Mouse (Mus musculus) erythroblast, adult 5-6 weeks (primary cell): Measurements from ENCODE around the gene Rheb. TPM values are rescaled to one million over a fixed set of nuclear protein-coding genes. Genes with fewer than 3 reads are reported as not detected.
"Not testable (repeated sequence)": the region's sequence is repeated elsewhere in the genome, so short reads cannot be mapped to it uniquely, and the experiment has no call there.

Experiments
- ATAC-seq: replicated peaks from 2 replicates; pipeline ENCODE4 v1.8.0; 2016; ENCODE audit warnings: moderate number of reproducible peaks, mild to moderate bottlenecking, moderate TSS enrichment, inconsistent platforms; ENCODE audit not compliant: poor library complexity, low FRiP score, severe bottlenecking
- total RNA-seq, 2 experiments: library from RNA; stranded (forward) in 1 of 2; stranded (reverse) in 1 of 2; fragments of 150-400 nt in 1 of 2; fragments of 200-764, 138-1000 nt in 1 of 2; gene quantifications; 2 replicates each; pipeline versions ENCODE4 v1.2.3 to v1.2.4; 2015 to 2017; ENCODE audit warnings: low replicate concordance in 2 of 2

The Rheb gene
- total RNA-seq, 2 experiments from 2014 or later, result 33.6 to 47.7 TPM

DNA sequence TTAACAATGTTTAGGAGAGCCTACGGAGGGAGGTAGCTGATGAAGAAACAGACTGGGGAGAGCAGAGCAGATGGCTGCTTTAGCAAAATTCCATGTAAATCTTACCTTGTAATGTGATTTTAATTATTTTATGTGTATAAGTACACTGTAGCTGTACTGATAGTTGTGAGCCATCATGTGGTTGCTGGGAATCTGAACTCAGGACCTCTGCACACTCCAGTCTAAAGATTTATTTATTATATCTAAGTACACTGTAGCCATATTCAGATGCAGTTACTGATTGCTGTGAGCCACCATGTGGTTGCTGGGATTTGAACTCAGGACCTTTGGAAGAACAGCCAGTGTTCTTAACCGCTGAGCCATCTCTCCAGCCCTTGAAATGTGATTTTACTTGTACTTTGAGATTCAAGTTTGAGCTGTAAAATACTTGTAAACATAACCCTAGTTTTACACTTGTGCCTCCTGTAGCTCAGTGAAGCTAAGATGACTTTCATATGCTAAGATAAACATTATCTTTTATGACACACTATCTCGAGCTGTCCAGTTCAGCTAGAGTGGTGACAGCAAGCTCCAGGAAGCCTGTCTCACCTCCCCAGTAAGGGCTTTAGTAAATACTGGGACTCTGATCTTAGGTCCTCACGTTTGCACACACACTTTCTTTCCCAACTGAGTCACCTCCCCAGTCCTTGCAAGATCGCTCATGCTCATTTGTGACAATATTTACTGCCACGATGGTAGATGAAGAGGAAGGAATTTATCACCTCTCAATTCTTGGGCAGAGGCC, 40.4 kb downstream of the Rheb start:
- no peak for ATAC-seq

DNA sequence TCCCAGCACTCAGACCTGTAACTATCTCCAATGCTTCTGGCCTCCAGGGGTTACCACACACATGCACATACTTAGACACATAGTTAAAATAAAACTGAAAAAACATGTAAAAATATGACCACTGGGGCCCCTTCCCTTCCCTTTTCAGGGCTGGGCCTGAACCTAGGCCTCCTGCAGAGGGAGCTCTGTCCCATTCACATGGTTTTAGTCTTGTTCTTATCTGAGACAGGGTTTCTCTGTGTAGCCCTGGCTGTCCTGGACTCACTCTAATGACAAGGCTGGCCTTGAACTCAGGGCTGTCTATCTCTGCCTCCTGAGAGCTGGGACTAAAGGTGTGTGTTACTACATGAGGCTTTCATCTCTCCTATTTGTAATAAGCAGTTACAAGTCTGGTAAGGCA, 42.0 kb downstream of the Rheb start:
- no peak for ATAC-seq

DNA sequence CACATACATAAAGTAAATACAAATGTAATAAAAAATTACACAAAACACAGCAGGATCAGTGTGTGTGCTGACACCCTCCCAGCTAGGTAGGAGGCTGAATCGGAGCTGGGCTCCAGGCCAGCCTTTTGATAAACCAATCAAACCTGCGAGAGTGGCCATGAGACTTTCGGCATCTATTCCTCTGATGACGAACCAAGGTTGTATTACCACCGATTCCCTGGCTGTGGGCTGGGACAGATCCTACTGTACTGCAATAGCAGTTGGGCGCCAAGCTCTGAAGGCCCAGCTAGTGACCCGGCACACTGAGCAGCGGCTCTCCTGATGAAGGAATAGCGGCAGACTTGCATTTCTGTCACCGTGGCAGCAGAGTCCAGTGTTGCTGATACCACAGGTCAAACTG, 43.8 kb downstream of the Rheb start:
- ATAC-seq, result no peak

DNA sequence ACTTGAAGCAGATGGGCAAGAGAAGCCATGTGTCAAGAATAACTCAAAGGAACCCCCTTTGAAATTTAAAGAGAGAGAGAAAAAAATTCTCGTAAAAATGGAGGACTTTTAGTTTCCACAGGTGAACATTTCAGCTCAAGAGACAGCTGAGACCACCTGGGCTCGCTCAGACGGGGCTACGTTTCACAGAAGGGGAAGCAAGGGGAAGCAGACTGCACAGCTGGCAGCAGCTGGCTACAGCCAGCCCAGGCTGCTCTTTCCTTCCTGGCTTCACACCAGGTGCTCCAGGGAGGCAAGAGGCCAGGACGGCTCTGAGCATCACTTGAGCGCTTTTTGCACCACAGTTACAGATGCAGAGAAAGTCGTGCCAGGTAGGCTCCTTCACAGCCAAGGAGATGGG, 44.6 kb downstream of the Rheb start:
- no peak for ATAC-seq

DNA sequence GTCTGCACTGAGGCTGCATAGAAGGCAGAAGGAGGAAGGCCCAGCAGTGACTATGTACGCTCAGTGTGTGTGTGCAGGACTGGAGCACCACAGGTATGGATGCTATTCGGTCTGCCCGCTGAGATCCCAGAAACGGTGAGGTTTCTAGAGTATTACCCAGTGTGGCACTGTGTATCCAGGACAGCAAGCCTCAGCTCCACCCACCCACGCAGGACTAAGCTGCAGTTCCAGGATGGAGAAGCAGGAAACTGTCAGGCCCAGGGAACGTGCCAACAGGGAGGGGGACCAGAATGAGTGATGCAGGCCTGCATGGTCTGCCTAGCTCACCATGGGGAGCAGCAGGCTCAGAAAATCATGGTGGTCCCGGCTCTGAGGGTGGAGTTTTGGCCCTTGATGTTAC, 49.5 kb downstream of the Rheb start:
- ATAC-seq, result no peak

DNA sequence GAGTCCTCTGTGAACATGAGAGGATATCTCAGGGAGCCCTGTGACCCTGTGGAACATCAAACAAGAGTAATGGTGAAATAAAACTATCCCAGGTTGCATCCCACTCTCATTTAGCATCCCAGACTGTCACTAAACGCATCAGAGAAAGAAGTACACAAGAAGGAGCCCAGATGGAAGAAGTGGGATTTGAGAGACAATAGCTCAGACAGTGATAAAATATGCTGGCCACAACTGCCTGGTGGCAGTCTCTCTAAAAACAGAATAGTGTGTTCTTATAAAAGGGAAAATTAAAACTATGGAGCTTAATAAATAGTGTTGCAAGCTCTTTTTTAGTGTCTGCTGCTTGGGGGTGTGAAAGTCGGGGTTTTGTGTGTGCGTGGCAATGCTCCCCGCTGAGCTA, 59.5 kb downstream of the Rheb start:
- ATAC-seq, result no peak

DNA sequence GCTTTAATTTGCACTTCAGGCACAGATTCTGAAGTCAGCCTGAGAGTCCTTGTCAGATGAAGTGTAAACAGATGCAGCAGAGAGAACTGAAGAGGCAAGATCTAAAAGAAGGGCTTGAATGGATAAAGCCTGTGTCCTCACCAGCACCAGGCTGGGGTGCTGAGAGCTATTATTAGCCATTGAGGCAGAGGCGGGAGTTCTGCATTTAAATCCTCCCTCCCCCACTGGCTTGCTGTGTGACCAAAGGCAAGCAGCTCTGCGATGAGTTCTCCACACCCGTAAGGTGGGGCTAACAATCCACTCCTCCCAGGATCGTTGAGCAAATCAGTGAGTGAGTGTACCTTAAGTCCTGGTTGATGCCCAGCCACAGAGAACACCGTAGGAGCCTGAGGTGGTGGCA, 61.4 kb downstream of the Rheb start:
- ATAC-seq, result no peak

DNA sequence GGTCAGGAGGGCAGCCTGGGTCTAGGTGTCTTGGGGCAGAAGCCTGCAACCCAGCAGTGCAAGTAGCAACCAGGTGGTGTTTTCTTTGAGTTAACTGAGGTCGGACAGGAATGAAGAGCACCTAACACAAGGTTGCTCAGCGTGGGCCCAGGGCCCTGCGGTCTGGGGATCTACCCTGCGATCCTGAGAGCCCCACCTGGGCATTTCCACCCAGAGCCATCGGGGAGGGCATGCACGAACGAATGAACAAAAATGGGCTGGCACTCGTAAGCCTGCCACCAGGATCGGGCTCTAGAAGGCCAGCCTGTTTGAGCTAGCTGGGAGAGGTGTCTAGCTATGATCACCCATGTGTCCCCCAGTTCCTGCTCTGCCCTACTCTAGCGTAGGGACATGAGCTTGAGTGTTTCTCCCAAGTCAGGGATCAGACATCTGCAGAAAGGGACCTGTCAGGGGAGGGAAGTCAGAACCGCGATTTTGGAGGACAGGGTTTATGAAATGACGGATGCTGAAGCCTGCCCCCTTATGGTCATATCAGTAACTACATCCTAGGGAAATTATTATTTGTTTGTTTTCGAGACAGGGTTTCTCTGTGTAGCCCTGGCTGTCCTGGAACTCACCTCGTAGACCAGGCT, 62.4 kb downstream of the Rheb start:
- ATAC-seq, result peak; percentile 46; the same call in 1 of the 2 replicates

DNA sequence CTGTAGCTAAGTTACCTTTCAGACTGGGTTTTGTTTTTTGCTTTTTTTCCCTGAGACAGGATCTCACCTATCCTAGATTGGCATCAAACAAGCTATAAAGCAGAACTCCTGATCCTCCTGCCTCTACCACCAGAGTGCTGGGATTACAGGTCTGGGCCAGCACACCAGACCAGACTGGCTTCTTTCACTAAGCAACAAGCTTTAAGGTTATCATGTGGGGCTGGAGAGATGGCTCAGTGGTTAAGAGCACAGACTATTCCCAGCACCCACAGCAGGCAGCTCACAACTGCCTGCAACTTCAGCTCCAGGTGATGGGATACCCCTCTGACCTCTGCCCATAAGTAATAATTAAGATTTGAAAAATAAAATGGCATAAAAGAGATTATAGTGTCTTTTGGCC, 63.1 kb downstream of the Rheb start:
- ATAC-seq, result no peak

DNA sequence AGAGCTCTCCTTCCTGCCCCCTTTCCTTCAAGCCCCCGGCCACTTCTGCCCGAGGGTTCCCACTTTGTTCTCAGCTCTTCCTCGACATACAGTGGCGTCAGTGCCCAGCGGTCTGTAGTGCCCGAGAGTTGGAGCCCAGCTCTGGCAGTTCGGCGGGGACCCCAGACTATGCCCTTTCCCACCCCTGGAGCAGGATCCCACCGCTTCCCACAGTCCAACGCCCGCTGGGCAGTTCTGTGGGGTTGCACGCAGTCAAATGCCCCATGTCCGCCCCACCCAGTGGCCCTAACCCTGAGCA, 63.6 kb downstream of the Rheb start:
- no peak for ATAC-seq

DNA sequence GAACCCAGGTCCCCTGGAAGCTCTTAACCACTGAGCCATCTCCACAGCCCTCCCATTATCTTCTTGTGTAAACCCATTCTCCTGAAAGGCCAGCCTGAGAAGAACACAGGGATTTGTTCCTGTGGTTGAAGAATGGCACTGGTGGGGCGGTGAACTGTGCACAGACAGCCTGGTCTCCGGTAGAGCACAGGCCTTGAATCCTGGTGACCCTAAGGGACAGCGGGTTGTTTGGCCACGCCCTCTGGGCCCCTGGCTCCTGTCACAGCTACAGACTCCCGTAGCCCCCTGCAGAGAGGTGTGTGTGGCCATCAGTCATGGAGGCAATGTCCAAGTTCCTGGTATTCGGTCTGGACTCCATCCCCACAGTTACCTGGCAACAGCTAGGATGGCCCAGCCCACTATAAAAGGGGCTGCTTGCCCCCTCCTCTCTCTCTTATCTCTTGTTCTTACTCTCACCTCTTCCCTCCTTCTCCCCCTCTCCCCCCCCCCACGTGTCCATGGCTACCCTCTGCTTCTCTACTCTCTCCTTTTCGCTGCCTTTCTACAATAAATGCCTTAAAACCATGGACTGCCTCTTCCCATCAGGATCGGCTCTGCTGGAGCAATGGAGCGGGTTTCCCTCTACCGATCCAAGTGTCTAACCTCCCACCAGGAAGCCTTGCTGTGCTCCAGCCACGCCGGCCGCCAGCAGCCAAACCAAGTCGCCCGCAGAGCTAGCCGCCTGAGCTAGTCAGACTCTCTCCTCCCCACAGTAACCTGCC, 64.2 kb downstream of the Rheb start:
- no peak for ATAC-seq

DNA sequence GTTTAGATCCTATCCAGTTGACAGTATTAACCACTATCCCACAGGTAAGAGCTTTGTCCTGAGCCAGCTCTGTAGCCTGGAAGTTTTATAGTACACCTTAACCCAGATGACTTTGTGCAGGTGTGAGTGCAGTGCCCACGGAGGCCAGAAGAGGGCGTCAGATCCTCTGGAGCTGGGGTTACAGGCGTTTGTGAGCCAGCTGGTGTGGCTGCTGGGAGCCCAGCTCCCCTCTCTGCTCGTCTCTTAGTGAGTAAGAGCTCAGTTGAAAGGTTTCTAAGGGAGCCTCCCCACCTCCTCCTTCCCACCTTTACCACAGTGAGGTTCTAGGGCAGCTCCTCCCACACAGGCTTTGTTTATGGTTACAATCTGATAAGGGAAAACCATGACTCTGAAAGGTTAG, 65.7 kb downstream of the Rheb start:
- ATAC-seq, result no peak

DNA sequence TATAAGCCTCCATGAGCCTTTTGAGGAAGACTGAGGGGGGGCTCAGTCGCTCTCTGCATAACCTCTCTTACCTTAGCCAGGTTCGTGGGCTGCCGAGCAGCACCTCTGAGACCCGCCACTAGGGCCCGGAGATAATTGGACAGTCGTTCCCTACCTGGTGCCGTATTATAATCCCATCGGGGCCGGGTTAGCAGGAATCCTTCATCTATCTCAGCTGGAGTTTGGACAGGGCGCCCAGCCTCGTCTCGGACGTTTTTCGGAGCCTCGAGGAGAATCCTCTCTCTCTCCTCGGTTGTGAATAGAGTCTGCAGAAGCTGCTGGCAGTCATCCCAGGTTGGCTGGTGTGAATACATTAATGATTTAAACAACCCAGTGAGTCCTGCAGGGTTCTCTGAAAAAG, 67.9 kb downstream of the Rheb start:
- not testable (repeated sequence) for ATAC-seq

DNA sequence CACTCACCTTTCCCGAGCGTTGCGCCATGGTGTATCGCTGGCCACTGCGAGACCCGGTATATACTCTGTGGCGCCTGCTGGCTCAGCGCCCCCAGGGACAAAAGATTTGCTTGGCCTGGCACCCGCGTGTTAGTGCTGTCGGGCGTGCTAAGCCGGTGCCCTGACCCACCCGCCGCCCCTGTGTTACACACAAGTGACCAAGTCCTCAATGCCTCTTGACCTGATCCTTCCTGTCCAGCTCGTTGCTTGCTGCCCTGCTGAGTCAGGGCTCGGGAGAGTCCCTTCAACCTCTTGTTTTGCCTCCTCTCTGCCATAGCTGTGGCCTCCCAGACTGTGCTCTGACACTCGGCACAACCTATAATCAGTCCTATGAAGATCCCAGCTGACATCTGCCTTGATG, 84.6 kb downstream of the Rheb start, which contains the start of gene Crygn:
Gene Crygn, minus strand, starts transcription at position 193 of the 400 bp plus-strand sequence.
- ATAC-seq, result no peak

DNA sequence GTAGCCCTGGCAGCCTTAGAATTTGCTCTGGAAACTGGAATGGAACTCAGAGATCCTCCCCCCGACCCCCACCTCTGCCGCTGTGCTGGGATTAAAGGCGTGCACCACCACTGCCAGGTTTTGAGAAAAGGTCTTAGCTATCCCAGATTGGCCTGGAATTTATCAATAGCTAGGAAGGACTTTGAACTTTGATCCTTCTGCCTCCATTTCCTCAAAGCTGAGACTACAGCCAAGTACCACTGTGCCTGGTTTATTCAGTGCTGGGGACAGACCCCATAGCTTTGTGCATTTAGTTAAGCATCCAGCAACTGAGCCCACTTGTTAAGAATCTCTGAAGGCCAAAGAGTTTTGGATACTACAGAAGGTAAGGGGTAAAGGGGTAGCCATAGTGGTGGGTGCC, 85.5 kb downstream of the Rheb start:
- no peak for ATAC-seq

Other genes with a start within 250 kb of the Rheb start
- gene Smarcd3, start 218.2 kb downstream of the Rheb start, total RNA-seq (2015; ENCODE audit: low replicate concordance), result not detected in 2 replicates
- gene Smarcd3, start 218.2 kb downstream of the Rheb start, total RNA-seq (2017; ENCODE audit: low replicate concordance), result 0.42 TPM in 1 of 2 replicates, not detected in the other
- 17.7 and 23.6 TPM in 2 replicates for gene Nub1, start 157.1 kb downstream of the Rheb start, total RNA-seq (2015; ENCODE audit: low replicate concordance)
- gene Nub1, start 157.1 kb downstream of the Rheb start, total RNA-seq (2017; ENCODE audit: low replicate concordance), result 41.7 and 52.3 TPM in 2 replicates
- gene Wdr86, start 111.9 kb downstream of the Rheb start, total RNA-seq (2015; ENCODE audit: low replicate concordance), result not detected in 2 replicates
- not detected in 2 replicates for gene Wdr86, start 111.9 kb downstream of the Rheb start, total RNA-seq (2017; ENCODE audit: low replicate concordance)
- gene Crygn, start 84.6 kb downstream of the Rheb start, total RNA-seq (2015; ENCODE audit: low replicate concordance), result not detected in 2 replicates
- gene Crygn, start 84.6 kb downstream of the Rheb start, total RNA-seq (2017; ENCODE audit: low replicate concordance), result not detected in 2 replicates